Mouse (Mus musculus) kidney, embryonic 16.5 days (tissue): ENCODE measurements around the gene Trim33. TPM values are rescaled to one million over a fixed set of nuclear protein-coding genes. Genes with fewer than 3 reads are reported as not detected.

Experiments
- ATAC-seq: fragments of 200-750 bp; cut with Nextera tagmentation; 2 replicates; pipeline ENCODE4 v1.8.0; 2017; ENCODE audit warnings: moderate TSS enrichment; ENCODE audit not compliant: low FRiP score, low TSS enrichment
- H3K27ac ChIP-seq: fragments of 300-500 bp; sonication (generic); 2 replicates; pipeline ENCODE4 v1.5.1; 2014; ENCODE audit warnings: low read length
- H3K27me3 ChIP-seq: fragments of 300-500 bp; sonication (generic); 2 replicates; pipeline ENCODE4 v1.6.1; 2014; ENCODE audit warnings: low read length, control low read depth, mixed read lengths; ENCODE audit not compliant: insufficient read depth
- H3K36me3 ChIP-seq: fragments of 300-500 bp; sonication (generic); 2 replicates; pipeline ENCODE4 v1.6.1; 2014; ENCODE audit warnings: low read length, control low read depth, mixed read lengths; ENCODE audit not compliant: insufficient read depth
- H3K4me1 ChIP-seq: fragments of 300-500 bp; sonication (generic); 2 replicates; pipeline ENCODE4 v1.6.1; 2014; ENCODE audit warnings: low read length, control low read depth, mixed read lengths; ENCODE audit not compliant: insufficient read depth
- H3K4me2 ChIP-seq: fragments of 300-500 bp; sonication (generic); replicated peaks from 2 replicates; pipeline ENCODE4 v1.6.1; 2014; ENCODE audit warnings: low read depth, low read length
- H3K4me3 ChIP-seq: fragments of 300-500 bp; sonication (generic); 2 replicates; pipeline ENCODE4 v1.5.1; 2014; ENCODE audit warnings: mild to moderate bottlenecking, low read length
- H3K9ac ChIP-seq: fragments of 300-500 bp; sonication (generic); replicated peaks from 2 replicates; pipeline ENCODE4 v1.6.1; 2014; ENCODE audit warnings: low read length
- H3K9me3 ChIP-seq: fragments of 300-500 bp; sonication (generic); 2 replicates; pipeline ENCODE4 v1.6.1; 2016; ENCODE audit warnings: low read length, control low read depth
- WGBS: fragments of 180-500 bp; shearing (Covaris S2); extraction: QIAGEN DNeasy Blood & Tissue Kit; methylation state at CpG from one replicate; pipeline ENCODE4 v1.1.7; 2014; 5-methylcytosine and 5-hydroxymethylcytosine counted together
- polyA plus RNA-seq: library from polyadenylated mRNA; unstranded; fragments of >200 nt; fragmentation: Nextera tagmentation; extraction: Ambion mirVana; gene quantifications from 2 replicates; pipeline ENCODE4 v1.2.1, GENCODE M21; 2015

Gene Trim33
- polyA plus RNA-seq, 1 experiment from 2014 or later, result 17.5 TPM

DNA sequence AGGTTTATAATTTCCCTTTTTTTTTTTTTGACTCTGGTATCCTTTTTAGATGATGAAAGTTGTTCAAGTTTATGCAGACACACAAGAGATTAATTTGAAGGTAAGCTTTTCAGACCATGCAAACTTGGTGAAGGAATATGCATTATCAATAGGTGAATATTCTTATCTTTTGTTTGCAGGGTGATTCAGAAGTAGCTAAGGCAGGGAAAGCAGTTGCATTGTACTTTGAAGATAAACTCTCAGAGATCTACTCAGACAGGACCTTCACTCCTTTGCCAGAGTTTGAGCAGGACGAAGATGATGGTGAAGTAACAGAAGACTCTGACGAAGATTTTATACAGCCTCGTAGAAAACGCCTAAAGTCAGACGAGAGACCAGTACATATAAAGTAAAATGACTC, 74.4 kb downstream of the Trim33 start:
- H3K36me3 ChIP-seq, result peaks cover 20% of the 10 kb centered on the region
- H3K4me2 ChIP-seq, result no peak overlapping the region
- ATAC-seq, result no peak
- 92% methylated on average over 5 of the region's 5 CpGs for WGBS
- no peaks in the 10 kb centered on the region for H3K9me3 ChIP-seq
- H3K4me3 ChIP-seq, result no peak overlapping the region
- H3K27ac ChIP-seq, result no peak overlapping the region
- no peaks in the 10 kb centered on the region for H3K27me3 ChIP-seq
- H3K9ac ChIP-seq, result no peak overlapping the region
- no peaks in the 10 kb centered on the region for H3K4me1 ChIP-seq

DNA sequence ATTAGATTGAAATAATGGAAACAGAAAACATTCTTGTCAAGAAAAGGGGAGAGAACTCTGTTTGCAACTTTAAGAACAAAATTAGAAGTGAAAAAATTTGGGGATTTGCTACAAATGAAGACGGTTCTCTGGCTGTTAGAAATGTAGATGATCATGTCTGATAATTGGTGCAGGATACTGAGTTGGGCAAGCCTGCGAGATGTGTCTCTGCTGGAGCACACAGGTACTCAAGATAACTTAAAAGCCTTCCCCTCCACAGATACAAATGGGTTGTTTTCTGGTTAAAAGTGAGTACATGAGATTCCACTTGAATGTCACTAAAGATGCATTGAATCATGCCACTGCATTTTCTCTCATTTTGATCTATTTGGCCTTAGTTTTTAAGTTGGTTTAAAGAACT, 74.9 kb downstream of the Trim33 start:
- H3K27ac ChIP-seq, result no peak overlapping the region
- H3K4me2 ChIP-seq, result no peak overlapping the region
- H3K4me3 ChIP-seq, result no peak overlapping the region
- no peak overlapping the region for H3K9ac ChIP-seq
- H3K36me3 ChIP-seq, result peaks cover 20% of the 10 kb centered on the region
- no peaks in the 10 kb centered on the region for H3K9me3 ChIP-seq
- no peaks in the 10 kb centered on the region for H3K4me1 ChIP-seq
- ATAC-seq, result no peak
- WGBS, result 91% methylated on average over 2 of the region's 2 CpGs
- H3K27me3 ChIP-seq, result no peaks in the 10 kb centered on the region

- Histone ChIP-seq H3K4me3 (no peak overlapping the region), H3K4me2 (no peak overlapping the region)
- WGBS, result 28% methylated on average over 7 of the region's 7 CpGs
Measured at GRCm38 (mm10) chr3:103361150-103361549, 82.1 kb downstream of the Trim33 start.

DNA sequence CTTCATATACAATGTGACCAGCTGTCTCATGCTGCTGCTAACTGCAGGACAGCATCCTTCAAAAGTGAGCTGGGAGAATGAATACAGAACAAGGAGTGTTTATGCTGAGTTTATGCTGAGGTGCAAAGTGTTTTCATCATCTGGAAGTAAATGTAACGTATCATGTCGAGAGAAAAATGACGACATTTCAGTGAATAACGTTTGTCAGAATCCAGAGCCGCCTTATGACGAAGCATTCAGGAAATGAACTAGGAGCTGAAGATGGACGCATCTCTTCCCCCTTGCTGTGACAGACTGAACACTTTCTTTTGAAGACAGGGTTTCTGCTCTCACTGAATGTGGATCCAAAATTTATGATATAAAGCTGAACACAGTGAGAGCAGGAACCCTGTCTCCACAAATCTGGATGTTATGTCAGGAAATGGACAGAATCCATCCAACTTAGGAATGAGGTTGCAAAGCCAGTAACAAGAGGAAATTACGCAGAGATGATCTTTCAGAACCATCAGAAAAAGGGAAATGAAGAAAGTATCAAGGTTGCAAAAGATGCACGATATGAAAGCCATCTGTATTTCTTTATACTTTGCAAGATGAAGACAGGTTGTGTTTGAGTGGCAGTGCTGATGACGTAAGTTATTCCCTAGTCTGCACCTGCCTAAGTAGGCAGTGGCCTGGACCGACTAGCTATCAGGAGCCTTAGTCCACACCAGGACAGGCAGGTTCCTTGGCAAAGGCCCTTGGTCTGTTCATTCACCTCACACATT, 85.3 kb downstream of the Trim33 start:
- H3K36me3 ChIP-seq, result no peaks in the 10 kb centered on the region
- 86% methylated on average over 11 of the region's 11 CpGs for WGBS
- H3K27me3 ChIP-seq, result no peaks in the 10 kb centered on the region
- no peak for ATAC-seq
- no peak overlapping the region for H3K4me2 ChIP-seq
- no peak overlapping the region for H3K27ac ChIP-seq
- H3K9ac ChIP-seq, result no peak overlapping the region
- no peaks in the 10 kb centered on the region for H3K9me3 ChIP-seq
- no peak overlapping the region for H3K4me3 ChIP-seq
- H3K4me1 ChIP-seq, result peaks cover 9% of the 10 kb centered on the region; the same call in 1 of the 2 replicates

More at GRCm38 (mm10) chr3:103361150-103361549, 82.1 kb downstream of the Trim33 start:
- peaks cover 9% of the 10 kb centered on the region; the same call in 1 of the 2 replicates for H3K4me1 ChIP-seq
- 0 out of 2 replicates have a peak, but pooled peaks cover 3% of the 10 kb centered on the region for H3K36me3 ChIP-seq
- no peaks in the 10 kb centered on the region for H3K27me3 ChIP-seq
- H3K27ac ChIP-seq, result no peak overlapping the region
- peak; percentile 64 for ATAC-seq
- no peak overlapping the region for H3K9ac ChIP-seq
- H3K9me3 ChIP-seq, result no peaks in the 10 kb centered on the region

DNA sequence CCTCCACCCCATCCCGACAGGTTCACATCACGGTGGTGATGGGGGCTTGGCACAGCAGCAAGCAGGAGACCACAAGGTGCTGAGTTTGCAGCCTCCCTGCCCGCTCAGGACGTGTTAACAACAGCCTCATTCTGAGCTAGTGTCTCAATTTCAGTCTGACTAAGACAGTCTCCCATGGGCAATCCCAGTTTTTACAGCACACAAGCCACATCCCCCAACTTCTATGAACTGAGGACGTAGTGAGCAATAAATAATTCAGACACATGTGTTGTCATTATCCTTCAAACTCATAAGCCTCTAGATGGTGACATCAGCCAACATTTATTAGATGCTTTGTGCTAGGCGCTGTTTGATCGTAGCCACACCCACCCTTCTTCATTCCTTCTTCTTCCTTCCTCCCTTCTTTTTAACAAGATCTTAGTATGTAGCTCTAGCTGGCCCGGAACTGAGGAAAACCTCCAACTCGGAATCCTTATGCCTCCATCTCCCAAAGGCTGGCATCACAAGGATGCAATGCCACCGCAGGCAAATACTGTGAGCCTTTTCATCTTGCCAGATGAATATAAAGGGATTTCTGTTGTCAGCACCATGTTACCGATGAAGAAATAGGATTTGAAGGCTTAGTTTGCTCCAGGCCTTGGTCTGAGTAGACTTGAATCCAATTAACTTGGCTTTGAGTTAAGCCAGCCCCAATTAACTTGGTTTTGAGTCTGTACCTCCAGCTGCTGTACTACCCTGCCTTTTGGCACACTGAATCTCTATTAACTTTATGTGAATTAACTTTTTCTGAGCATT, 88.3 kb downstream of the Trim33 start:
- no peaks in the 10 kb centered on the region for H3K36me3 ChIP-seq
- ATAC-seq, result no peak
- WGBS, result 73% methylated on average over 11 of the region's 11 CpGs
- no peak overlapping the region for H3K4me2 ChIP-seq
- H3K27ac ChIP-seq, result no peak overlapping the region
- no peaks in the 10 kb centered on the region for H3K27me3 ChIP-seq
- H3K9me3 ChIP-seq, result no peaks in the 10 kb centered on the region
- H3K4me3 ChIP-seq, result no peak overlapping the region
- H3K9ac ChIP-seq, result no peak overlapping the region
- H3K4me1 ChIP-seq, result no peaks in the 10 kb centered on the region

DNA sequence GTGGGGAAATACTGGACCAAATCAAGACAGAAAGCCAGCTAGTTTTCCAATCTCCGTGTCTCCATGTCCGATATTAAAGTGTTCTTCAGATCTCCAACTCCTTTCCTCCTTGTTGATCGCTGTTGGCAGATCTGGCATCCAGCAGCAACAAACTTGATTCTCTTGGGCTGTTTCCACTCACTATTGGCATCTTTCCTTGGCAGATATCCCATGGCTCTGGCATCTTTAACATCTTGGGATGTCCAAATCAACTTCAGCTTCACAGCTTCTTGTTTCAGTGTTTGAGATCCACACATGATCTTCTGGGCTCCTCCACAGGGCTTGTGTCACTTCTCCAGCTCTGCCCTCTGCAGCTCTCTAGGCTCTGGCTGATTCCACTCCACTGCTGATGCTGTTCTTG, 89.6 kb downstream of the Trim33 start:
- no peaks in the 10 kb centered on the region for H3K36me3 ChIP-seq
- H3K9me3 ChIP-seq, result no peaks in the 10 kb centered on the region
- H3K4me2 ChIP-seq, result no peak overlapping the region
- H3K27ac ChIP-seq, result no peak overlapping the region
- H3K4me1 ChIP-seq, result no peaks in the 10 kb centered on the region
- no peak overlapping the region for H3K9ac ChIP-seq
- no peak overlapping the region for H3K4me3 ChIP-seq
- WGBS, result 88% methylated on average over 3 of the region's 3 CpGs
- no peak for ATAC-seq
- no peaks in the 10 kb centered on the region for H3K27me3 ChIP-seq

- no peak overlapping the region for H3K4me3 ChIP-seq
- H3K9me3 ChIP-seq, result no peaks in the 10 kb centered on the region
- no peak for ATAC-seq
- H3K9ac ChIP-seq, result no peak overlapping the region
- H3K27me3 ChIP-seq, result no peaks in the 10 kb centered on the region
- 44% methylated on average over 8 of the region's 8 CpGs for WGBS
- H3K36me3 ChIP-seq, result no peaks in the 10 kb centered on the region
- peaks cover 9% of the 10 kb centered on the region for H3K4me1 ChIP-seq
- no peak overlapping the region for H3K4me2 ChIP-seq
- H3K27ac ChIP-seq, result no peak overlapping the region
Measured at GRCm38 (mm10) chr3:103374028-103374427, 94.9 kb downstream of the Trim33 start.

GRCm38 (mm10) chr3:103375181-103375855, 96.2 kb downstream of the Trim33 start:
- no peak overlapping the region for H3K27ac ChIP-seq
- H3K36me3 ChIP-seq, result no peaks in the 10 kb centered on the region
- H3K4me1 ChIP-seq, result peaks cover 9% of the 10 kb centered on the region
- H3K4me3 ChIP-seq, result no peak overlapping the region
- H3K4me2 ChIP-seq, result peak overlapping the region; percentile 19; the same call in 1 of the 2 replicates
- H3K27me3 ChIP-seq, result no peaks in the 10 kb centered on the region
- H3K9me3 ChIP-seq, result no peaks in the 10 kb centered on the region
- 18% methylated on average over 14 of the region's 14 CpGs for WGBS
- H3K9ac ChIP-seq, result 0 out of 2 replicates have a peak overlapping the region, but pooled peaks have one; percentile 2
- no peak for ATAC-seq

DNA sequence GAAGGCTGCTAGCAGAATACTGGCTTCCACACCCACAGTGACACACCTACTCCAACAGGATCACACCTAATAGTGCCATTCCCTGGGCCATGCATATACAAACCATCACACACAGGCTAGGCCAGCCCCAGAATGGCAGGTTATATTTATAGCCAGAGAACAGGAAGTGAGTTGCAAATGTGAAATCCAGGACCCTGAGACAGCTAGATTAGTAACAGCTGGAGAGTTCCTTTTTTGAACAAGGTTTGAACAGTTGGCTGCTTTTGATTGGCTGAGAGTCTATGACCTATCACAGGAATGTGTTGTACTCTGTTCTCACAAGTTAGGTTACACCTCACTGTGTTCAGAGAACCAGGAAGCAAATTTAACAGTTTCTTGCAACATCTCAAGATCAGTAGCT, 98.9 kb downstream of the Trim33 start:
- H3K4me3 ChIP-seq, result no peak overlapping the region
- H3K27me3 ChIP-seq, result no peaks in the 10 kb centered on the region
- peak; percentile 72 for ATAC-seq
- H3K4me1 ChIP-seq, result peaks cover 9% of the 10 kb centered on the region
- no peak overlapping the region for H3K27ac ChIP-seq
- H3K36me3 ChIP-seq, result no peaks in the 10 kb centered on the region
- no peaks in the 10 kb centered on the region for H3K9me3 ChIP-seq
- H3K9ac ChIP-seq, result no peak overlapping the region
- H3K4me2 ChIP-seq, result no peak overlapping the region
